Mouse (Mus musculus) right cerebral cortex, postnatal 25 days (tissue): Measurements from ENCODE around the gene Ddx28.

Experiments
- DNase-seq: peaks from one replicate; pipeline ENCODE4 v3.0.0; 2022

The Ddx28 gene

DNA sequence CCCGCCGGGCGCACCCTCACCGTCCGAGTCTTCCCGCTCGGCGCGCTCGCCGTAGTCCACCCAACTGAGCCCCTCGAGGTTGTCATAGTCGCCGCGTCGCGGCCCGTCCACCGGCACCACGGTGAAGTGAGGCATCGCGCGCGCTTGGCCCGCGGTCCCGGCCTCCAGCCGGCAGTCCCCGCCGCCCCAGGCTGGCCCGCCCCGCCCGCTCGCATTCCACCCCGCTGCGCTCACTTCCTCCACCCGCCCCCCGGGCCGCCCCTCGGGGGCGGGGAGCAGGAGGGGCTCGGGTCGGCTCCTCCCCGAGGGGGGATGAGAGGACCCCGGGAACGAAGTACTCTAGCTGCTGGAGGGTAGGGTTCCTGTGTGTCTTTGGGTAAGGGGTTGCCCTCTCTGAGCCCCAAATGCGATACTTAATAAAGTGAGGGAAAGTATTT lies 45.8 kb downstream of the Ddx28 start, which contains the start of gene Slc12a4:
Gene Slc12a4 (minus strand): TSS at position 193 of the 437 bp plus-strand sequence.
- DNase-seq = peak; percentile 40

GRCm38 (mm10) chr8:105965266-105965904 lies 46.3 kb downstream of the Ddx28 start:
- no peak for DNase-seq

- no peak for DNase-seq
Measured at GRCm38 (mm10) chr8:105964506-105965265, 47.0 kb downstream of the Ddx28 start.

DNA sequence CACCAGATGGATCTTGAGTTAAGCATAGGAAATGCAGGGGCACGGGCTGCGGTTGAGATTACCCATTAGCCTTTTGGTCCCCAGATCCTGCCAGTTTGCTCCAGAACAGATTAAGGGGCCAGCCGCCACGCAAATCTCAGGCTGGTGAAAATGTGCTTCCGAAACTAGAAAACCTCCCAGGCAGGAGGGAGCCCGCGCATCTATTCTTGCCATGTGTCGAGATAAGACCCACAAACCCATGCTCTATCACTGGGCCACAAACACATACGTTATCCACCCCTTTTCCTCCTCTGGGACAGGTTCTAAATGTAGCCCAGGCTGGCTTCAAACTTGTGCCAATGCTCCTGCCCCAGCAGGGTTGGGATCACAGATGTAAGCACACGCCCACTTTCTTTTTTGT lies 50.1 kb downstream of the Ddx28 start:
- DNase-seq = no peak

DNA sequence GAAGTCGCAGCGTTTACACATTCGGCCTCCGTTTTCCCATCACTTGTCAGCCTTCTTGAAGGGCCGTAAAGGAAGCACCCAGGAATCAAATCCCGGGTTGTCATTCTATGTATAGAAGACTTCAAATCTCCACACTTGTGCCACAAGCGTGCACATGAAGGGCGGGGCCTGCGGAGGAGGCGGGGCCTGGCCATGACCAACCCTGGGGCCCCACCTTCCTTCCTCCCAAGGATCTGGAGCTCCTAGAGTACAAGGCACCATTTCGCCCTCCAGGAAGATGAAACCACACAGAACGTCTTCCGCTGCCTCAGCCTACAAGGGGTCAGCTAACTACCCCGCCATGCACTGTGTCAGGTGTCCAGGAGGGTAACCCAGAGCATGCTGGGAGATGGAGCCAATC lies 50.6 kb downstream of the Ddx28 start:
- no peak for DNase-seq
